Mouse (Mus musculus) forebrain, embryonic 12.5 days (tissue): ENCODE measurements around the gene Sh2b2. TPM values are rescaled to one million over a fixed set of nuclear protein-coding genes. Genes with fewer than 3 reads are reported as not detected.
A peak's percentile ranks its signal among the peaks of the same experiment; 100 is the strongest.

ENCODE experiments used
- ATAC-seq: fragments of 200-750 bp; cut with Nextera tagmentation; 2 replicates; pipeline ENCODE4 v1.8.0; 2017; ENCODE audit warnings: moderate TSS enrichment; ENCODE audit not compliant: low FRiP score
- H3K27ac ChIP-seq: fragments of 300-500 bp; sonication (generic); 2 replicates; pipeline ENCODE4 v1.5.1; 2016; ENCODE audit warnings: mild to moderate bottlenecking
- H3K27me3 ChIP-seq: fragments of 300-500 bp; sonication (generic); 2 replicates; pipeline ENCODE4 v1.6.1; 2016; ENCODE audit warnings: mild to moderate bottlenecking
- H3K36me3 ChIP-seq: fragments of 300-500 bp; sonication (generic); replicated peaks from 2 replicates; pipeline ENCODE4 v1.6.1; 2016; ENCODE audit warnings: mild to moderate bottlenecking
- H3K4me1 ChIP-seq: fragments of 300-500 bp; sonication (generic); 2 replicates; pipeline ENCODE4 v1.6.1; 2016
- H3K4me2 ChIP-seq: fragments of 300-500 bp; sonication (generic); 2 replicates; pipeline ENCODE4 v1.6.1; 2016; ENCODE audit warnings: mild to moderate bottlenecking, moderate library complexity
- H3K4me3 ChIP-seq: fragments of 300-500 bp; sonication (generic); replicated peaks from 2 replicates; pipeline ENCODE4 v1.5.1; 2016; ENCODE audit warnings: mild to moderate bottlenecking
- H3K9ac ChIP-seq: fragments of 300-500 bp; sonication (generic); 2 replicates; pipeline ENCODE4 v1.6.1; 2016; ENCODE audit warnings: mild to moderate bottlenecking
- H3K9me3 ChIP-seq: fragments of 300-500 bp; sonication (generic); 2 replicates; pipeline ENCODE4 v1.6.1; 2016
- WGBS: fragments of 180-500 bp; shearing (Covaris S2); methylation state at CpG from one replicate; pipeline ENCODE4 v1.1.7; 2016; 5-methylcytosine and 5-hydroxymethylcytosine counted together
- polyA plus RNA-seq: library from polyadenylated mRNA; unstranded; fragments of >200 nt; fragmentation: Nextera tagmentation; extraction: Ambion mirVana; gene quantifications from 2 replicates; pipeline ENCODE4 v1.2.1, GENCODE M21; 2016

The Sh2b2 gene
- polyA plus RNA-seq, 1 experiment from 2014 or later: 19.6 TPM

DNA sequence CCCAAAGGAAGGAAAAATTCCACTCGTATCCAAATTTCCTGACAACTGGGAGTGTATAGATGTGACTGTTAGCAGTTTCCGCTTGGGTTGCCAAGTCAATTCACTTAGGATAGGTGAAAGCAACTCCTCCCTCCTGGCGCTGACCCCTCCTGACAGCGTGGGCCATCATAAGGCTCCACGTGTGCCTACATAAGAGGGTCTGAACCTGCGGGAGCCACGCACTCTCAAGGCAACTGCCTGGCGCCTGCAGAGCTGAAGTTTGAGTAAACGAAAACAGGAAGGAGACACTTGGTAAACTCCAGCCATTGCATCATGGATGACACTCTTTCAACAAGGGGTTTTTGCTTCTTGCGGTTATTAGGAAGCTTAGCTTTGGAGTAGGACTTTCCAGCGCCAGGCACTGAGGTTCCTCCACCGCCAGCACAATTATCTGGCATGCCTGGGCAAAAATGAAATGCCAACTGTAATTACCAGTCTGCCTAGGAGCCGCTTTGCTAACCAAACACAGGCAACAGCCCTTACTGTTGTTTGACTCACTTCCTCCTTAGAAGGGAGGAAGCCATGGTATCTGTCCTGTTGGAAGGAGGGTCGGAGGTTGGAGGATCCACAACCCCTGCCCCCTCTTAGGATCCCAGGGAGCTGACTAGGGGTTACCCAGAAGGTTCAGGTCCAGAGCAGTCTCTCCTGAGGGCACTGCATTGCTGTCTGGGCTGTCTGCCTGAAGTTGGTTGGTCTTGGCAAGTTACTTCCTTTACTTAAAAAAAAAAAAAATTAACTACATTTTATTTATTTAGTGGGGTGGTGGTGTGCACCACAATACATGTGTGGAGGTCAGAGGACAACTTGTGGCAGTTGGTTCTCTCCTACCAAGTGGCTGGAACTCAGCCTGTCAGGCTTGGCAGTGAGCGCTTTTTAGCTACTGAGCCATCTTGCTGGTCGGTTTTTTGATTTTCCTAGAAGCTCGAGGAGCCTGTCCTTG, 74.7 kb downstream of the Sh2b2 start:
- no peaks in the 10 kb centered on the region for H3K36me3 ChIP-seq
- peaks cover 5% of the 10 kb centered on the region; the same call in 1 of the 2 replicates for H3K9me3 ChIP-seq
- H3K4me1 ChIP-seq: peaks cover 15% of the 10 kb centered on the region
- WGBS: 40% methylated on average over 17 of the region's 17 CpGs
- H3K4me2 ChIP-seq: peak overlapping the region; percentile 92
- no peak overlapping the region for H3K27ac ChIP-seq
- peaks cover 15% of the 10 kb centered on the region for H3K27me3 ChIP-seq
- ATAC-seq: no peak
- peak overlapping the region; percentile 77 for H3K9ac ChIP-seq
- H3K4me3 ChIP-seq: peak overlapping the region; percentile 57

DNA sequence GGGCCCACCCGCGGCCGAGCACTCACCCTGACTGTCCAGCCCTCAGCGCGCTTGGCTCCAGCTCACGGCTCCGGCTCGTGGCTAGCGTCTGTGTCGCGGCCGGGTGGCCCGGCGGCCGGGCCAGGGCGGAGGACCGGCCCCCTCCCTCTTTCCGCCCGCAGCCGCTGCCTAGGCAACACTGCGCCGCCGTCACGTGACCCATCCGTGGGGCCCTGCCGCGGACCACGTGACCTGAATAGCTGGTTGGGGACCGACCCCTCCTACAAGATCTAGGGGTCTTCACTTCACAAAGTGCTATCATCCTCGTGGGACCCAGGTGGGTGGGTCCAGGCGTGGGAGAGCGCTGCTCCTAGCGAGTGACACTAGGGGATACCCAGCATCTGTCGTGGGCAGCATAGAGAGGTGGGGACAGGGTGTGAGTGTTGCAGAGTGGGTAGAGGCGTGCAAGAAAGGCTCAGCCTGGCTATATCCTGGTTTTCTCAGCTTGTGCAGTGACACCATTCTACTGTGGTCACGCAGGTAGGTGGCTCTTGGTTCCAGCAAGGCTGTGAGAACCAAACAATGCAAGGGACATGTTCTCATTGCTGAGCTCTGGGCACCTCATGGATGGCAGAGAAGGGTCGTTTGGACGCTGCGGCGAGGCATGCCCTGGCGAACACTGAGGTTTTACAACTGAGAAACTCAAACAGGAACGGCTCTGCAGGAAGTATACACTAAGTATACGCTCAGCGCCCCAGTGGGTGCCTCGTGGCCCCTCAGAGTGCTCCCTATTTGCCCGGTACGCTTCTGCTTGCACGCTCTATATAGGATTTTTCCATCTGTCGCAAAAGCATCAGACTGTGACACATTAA, 75.6 kb downstream of the Sh2b2 start, which contains the start of gene Orai2:
Gene Orai2, minus strand, starts transcription at position 202 of the 851 bp plus-strand sequence.
- WGBS: 6% methylated on average over 44 of the region's 49 CpGs
- H3K4me3 ChIP-seq: peak within 1 kb of the TSS; percentile 57
- H3K4me2 ChIP-seq: peak within 1 kb of the TSS; percentile 92
- peaks cover 15% of the 10 kb centered on the region for H3K4me1 ChIP-seq
- peak within 1 kb of the TSS; percentile 25; the same call in 1 of the 2 replicates for H3K27ac ChIP-seq
- peak; percentile 93 for ATAC-seq
- peaks cover 15% of the 10 kb centered on the region for H3K27me3 ChIP-seq
- peak within 1 kb of the TSS; percentile 77 for H3K9ac ChIP-seq
- H3K36me3 ChIP-seq: no peaks in the 10 kb centered on the region
- peaks cover 5% of the 10 kb centered on the region; the same call in 1 of the 2 replicates for H3K9me3 ChIP-seq

DNA sequence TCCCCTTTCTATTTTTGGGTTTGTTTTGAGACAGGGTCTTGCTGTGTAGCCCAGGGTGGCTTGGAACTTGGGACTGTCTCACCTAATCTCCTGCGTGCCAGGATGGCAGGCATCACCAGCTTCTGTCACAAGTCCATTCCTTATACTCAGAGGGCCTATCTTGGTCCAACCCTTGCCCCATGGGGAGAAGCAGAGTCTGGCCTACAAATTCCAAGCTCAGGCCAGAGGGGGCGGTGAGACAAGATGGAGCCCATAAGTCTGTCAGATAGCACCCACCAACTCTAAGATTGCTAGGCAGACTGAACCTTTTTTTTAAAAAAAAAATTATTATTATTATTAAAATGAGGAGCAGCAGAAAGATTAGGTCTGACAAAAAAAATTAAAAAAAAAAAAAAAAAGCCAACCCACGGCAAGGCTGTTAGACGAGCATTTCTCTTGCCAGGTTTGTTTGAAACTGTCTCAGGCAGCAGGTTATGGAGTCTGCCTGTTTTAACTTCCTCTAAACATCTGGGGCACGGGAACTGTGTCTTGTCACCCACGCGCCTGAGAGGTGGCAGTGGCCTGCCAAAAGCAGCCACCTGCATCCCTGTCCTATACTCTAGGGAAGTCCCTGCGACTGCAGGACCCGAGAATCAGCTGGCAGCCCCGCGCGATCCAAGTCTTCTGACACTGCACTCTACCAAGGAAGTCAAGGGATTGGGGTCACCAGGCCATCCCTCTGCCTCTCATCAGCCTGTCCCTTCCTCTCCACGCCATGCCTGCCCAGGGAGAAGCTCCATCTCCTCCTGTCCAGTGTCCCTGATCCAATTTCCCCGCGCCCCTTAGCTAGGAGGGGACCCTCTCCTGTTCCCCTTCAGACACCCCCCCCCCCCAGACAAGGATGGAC, 76.5 kb downstream of the Sh2b2 start:
- Histone ChIP-seq H3K27me3 (peaks cover 15% of the 10 kb centered on the region), H3K4me3 (peak overlapping the region; percentile 57), H3K9me3 (peaks cover 5% of the 10 kb centered on the region; the same call in 1 of the 2 replicates), H3K4me1 (peaks cover 15% of the 10 kb centered on the region), H3K9ac (peak overlapping the region; percentile 77), H3K27ac (no peak overlapping the region), H3K4me2 (peak overlapping the region; percentile 92), H3K36me3 (0 out of 2 replicates have a peak, but pooled peaks cover 3% of the 10 kb centered on the region)
- ATAC-seq: no peak; the same call in 1 of the 2 replicates
- WGBS: 15% methylated on average over 15 of the region's 15 CpGs

Other genes starting within 250 kb of the Sh2b2 start
- gene Upk3b, start 208.1 kb downstream of the Sh2b2 start, polyA plus RNA-seq: not detected in 2 replicates
- 0.32 and 0.92 TPM in 2 replicates for gene Upk3bl, start 192.1 kb downstream of the Sh2b2 start, polyA plus RNA-seq
- gene Rasa4, start 162.6 kb downstream of the Sh2b2 start, polyA plus RNA-seq: 6.2 and 8.0 TPM in 2 replicates
- 246 and 256 TPM in 2 replicates for gene Polr2j, start 129.9 kb downstream of the Sh2b2 start, polyA plus RNA-seq
- 44.2 and 46.1 TPM in 2 replicates for gene Lrwd1, start 110.5 kb downstream of the Sh2b2 start, polyA plus RNA-seq
- gene Alkbh4, start 110.4 kb downstream of the Sh2b2 start, polyA plus RNA-seq: 20.6 and 21.9 TPM in 2 replicates
- 14.7 TPM in 2 replicates for gene Orai2, start 75.8 kb downstream of the Sh2b2 start, polyA plus RNA-seq
- 71.0 and 80.1 TPM in 2 replicates for gene Prkrip1, start 47.6 kb downstream of the Sh2b2 start, polyA plus RNA-seq